Mouse (Mus musculus): ENCODE results near the gene Trim12a. TPM values are rescaled to one million over a fixed set of nuclear protein-coding genes. Genes with fewer than 3 reads are reported as not detected.
"Not testable (repeated sequence)": the region's sequence is repeated elsewhere in the genome, so short reads cannot be mapped to it uniquely, and the experiment has no call there.

Gene Trim12a
- total RNA-seq (2021), result 10 to 100 TPM in 1 of 2 experiments, 1 to 10 TPM in 1; 9.7 to 19.6 TPM
- long read RNA-seq, experiment 1, partial matches to known transcripts, result 1 of 11 reads
- long read RNA-seq, experiment 1, other reads (novel, unspliced or antisense), result 4 of 11 reads
- long read RNA-seq, experiment 2, partial matches to known transcripts, result 1 of 2 reads
- long read RNA-seq, experiment 2, other reads (novel, unspliced or antisense), result 1 of 2 reads

GRCm38 (mm10) chr7:104315369-104316080 lies at the start of gene Trim12a:
Trim12a (minus strand) TSS chr7:104315466.
- not testable (repeated sequence) for DNase-seq

DNA sequence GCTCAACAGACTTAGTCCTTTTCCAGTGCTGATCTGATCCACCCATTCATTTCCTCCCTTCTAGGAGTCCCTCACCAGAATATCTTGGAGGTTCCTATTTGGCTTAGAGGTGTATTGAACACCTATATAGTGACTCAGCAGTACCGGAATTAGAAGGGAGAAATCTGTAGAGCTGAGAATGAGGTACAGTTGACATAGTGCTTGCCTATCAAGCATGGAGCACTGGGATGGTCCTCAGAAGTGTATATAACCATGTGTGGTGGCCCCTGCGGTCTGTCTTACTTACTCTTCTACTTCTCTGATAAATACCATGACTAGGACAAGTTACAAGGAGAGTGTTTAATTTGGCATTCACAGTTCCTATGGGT lies 38.3 kb upstream of the Trim12a start:
- DNase-seq, result no peak

GRCm38 (mm10) chr7:104352717-104353599 lies 37.7 kb upstream of the Trim12a start, which contains the start of gene Trim12c:
Trim12c (minus strand) TSS chr7:104353362.
- peak; percentile 79 to 80 for DNase-seq

DNA sequence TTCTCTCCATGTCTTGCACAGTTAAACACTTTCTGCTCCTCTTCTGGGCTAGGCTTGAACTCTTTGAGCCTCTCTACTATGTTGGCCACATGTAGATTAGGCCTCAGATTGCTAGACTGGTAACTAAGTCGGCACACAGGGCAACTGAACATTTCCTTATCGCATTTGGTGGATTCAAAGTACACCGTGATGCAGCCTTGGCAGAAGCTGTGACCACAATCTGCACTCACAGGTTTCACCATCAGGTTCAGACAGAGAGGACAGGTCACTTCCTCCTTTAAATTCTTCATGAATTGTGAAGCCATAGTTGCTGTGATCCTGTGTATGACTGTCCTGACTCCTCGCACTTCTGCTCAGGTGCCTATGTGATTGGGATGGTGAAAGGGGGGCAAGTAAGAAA lies 32.8 kb upstream of the Trim12a start:
- not testable (repeated sequence) for DNase-seq

GRCm38 (mm10) chr7:104340744-104341143 lies 25.5 kb upstream of the Trim12a start:
- not testable (repeated sequence) for DNase-seq

GRCm38 (mm10) chr7:104335547-104335946 lies 20.3 kb upstream of the Trim12a start:
- not testable (repeated sequence) for DNase-seq

DNA sequence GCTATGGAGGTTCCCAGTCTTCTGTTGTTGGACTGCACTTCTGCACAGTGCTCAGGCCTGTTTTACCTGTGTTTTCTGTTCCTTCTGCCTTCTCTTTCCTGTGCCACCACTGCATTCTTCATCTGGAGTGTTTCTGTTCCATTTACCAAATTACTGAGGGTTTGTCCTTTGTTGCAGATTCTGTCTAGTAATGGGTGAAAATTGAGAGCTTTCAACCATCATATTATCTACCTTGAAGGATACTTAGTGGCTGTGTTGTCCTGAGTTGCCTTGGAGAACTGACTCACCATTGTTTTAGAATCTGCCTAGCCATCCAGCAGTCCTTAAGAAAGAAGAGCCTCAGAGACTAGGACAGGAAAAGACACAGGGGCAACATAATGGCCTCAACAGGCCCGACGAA lies 13.9 kb upstream of the Trim12a start, which contains the start of gene Trim34b:
TSS of gene Trim34b (plus strand) at position 301 of the 400 bp plus-strand sequence.
- not testable (repeated sequence) for DNase-seq

- no peak for DNase-seq
These were observed 6.8 kb upstream of the Trim12a start for GRCm38 (mm10) chr7:104322028-104322427.

DNA sequence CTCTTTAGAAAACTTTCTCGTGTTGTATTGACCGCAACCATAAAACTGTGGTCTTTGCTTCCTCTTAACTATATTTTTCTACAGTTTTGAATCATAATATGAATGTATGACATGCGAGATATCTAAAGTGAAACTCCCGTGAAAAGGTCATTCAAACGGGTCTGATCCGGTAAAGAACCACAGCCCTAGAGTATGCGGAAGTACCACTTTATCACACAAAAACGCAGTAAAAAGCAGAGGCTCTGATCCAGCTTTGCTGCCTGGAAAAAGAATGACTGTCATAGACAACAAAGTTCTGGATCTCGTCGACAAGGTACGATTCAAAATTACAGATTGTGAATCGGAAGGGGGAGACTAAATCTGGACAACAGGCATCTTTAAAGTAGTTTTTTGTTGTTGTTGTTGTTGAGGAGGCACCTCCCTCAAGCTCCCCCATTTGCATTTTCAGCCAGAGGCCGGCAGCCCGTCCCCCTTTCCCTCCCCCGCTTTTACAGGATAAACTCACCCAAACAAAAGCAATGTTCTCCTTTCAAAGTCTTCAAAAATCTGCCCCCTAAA lies 391 bp downstream of the Trim12a start:
- peak; percentile 11 to 27 for DNase-seq

DNA sequence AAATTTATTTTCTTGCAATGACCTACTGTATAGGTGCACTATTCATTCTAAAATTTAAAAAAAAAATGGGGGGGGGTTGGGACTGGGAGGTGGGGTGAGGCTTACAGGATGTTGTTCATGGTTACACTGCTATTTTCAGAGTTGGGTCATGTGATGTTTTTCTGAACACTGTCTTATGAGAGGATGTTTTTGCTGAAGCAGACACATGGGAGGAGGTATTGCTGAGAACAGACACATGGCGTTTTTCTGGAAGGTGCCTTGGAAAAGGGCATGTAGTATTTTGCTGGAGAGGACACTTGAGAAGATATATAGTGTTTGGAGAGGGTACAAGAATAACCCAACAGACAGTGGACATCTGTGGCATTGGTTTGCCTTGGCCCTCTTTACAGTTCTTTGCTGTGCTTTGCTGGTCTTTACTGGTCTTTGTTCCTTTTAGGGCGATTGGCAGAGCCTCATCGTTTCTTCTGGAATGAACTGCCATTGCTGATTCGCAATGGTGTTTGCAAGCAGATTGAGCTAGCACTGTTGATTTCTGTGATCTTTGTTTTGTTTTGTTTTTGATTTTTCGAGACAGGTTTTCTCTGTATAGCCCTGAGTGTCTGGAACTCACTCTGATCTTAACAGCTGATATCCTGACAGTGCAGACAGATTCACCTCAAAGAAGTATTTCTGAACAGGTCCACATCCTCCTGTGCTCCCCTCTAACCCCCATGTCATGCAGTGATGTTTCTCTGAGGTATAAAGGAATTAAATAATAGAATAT lies 23.4 kb downstream of the Trim12a start:
- DNase-seq, result no peak

- DNase-seq, result no peak
These were observed 24.6 kb downstream of the Trim12a start for GRCm38 (mm10) chr7:104290641-104291040.

DNA sequence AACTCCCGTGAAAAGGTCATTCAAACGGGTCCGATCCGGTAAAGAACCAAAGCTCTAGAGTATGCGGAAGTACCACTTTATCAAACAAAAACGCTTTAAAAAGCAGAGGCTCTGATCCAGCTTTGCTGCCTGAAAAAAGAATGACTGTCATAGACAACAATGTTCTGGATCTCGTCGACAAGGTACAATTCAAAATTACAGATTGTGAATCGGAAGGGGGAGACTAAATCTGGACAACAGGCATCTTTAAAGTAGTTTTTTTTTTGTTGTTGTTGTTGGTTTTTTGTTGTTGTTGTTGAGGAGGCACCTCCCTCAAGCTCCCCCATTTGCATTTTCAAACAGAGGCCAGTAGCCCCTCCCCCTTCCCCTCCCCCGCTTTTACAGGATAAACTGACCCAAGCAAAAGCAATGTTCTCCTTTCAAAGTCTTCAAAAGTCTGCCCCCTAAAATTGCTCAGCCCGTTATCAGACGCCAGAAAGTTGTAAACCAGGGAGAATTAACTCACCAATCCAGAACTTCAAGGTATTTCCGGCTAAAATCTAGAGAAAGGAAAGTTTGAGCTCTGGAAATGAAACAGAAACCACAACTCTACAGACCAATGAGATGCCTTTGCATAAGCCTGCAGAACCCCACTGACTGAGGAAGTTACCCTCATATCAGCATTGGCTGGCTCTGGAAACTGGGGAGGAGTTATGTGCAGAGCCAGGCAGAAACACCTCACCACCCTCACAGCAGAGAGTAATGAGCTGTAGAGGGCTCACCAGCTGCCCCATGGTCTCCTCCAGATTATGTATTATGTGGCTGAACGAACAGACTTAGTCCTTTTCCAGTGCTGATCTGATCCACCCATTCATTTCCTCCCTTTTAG lies 27.5 kb downstream of the Trim12a start, which contains the start of gene Trim5:
TSS of gene Trim5 (minus strand) at position 519 of the 868 bp plus-strand sequence.
- peak; percentile 4 to 16 for DNase-seq

DNA sequence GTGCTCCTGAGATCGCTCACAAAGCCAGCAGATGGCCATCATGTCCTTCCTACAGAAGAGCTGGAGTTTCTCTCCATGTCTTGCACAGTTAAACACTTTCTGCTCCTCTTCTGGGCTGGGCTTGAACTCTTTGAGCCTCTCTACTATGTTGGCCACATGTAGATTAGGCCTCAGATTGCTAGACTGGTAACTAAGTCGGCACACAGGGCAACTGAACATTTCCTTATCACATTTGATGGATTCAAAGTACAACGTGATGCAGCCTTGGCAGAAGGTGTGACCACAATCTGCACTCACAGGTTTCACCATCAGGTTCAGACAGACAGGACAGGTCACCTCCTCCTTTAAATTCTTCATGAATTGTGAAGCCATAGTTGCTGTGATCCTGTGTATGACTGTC lies 35.9 kb downstream of the Trim12a start:
- not testable (repeated sequence) for DNase-seq

DNA sequence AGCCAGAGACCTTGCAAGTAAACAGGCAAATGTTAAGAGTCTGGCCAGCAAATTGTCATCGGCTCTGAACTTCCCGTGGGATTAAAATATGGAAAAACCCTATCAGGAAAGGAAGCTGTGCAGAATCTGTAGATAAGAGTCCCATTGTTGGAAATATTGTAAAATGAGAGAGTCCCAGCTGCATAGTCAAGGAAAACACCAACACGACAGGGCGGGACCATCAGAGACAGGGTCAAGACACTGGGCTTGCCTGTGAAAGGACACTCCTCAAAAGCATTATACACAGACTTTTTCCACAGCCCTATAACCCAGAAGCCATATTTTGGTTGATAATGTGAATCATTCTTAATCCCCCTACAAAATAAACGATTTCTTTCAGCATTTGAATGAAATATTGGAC lies 49.9 kb downstream of the Trim12a start:
- not testable (repeated sequence) for DNase-seq

DNA sequence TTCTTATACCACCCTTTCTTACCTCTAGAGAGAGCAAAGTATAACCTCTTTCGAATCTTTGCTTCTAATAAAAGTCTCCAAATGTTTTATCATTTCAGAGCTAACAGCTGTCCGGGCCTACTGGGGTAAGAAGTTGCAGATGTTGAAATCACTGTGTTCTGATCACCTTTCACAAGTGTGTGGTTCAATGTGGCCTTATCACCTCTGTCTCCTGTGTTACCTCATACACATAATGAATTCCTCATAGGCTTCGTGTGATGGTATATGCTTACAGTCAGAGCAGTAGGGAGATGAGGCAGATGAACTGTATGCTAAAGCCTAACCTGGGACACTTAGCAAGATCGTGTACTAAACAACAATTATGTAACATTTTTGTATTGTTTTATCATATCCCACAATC lies 54.9 kb downstream of the Trim12a start:
- DNase-seq, result not testable (repeated sequence)

Other genes starting within 250 kb of the Trim12a start
- gene Olfr644, start 243.6 kb downstream of the Trim12a start, total RNA-seq (2021), result not detected
- not detected for gene Olfr645, start 230.0 kb downstream of the Trim12a start, total RNA-seq (2021)
- gene Olfr646, start 210.6 kb downstream of the Trim12a start, total RNA-seq (2021), result not detected
- not detected for gene Ubqln5, start 185.6 kb downstream of the Trim12a start, total RNA-seq (2021)
- gene Olfr643, start 178.1 kb downstream of the Trim12a start, total RNA-seq (2021), result not detected
- gene Ubqln3, start 172.2 kb downstream of the Trim12a start, total RNA-seq (2021), result not detected
- not detected for gene Ubqlnl, start 164.9 kb downstream of the Trim12a start, total RNA-seq (2021)
- not detected for gene Olfm5, start 150.6 kb downstream of the Trim12a start, total RNA-seq (2021)
- gene Olfr648, start 132.1 kb downstream of the Trim12a start, total RNA-seq (2021), result not detected
- not detected for gene Olfr649, start 119.5 kb downstream of the Trim12a start, total RNA-seq (2021)
- under 1 TPM; 0.26 to 0.36 TPM for gene Trim6, start 96.7 kb downstream of the Trim12a start, total RNA-seq (2021)
- gene Trim34a, start 71.0 kb downstream of the Trim12a start, total RNA-seq (2021), result 10 to 100 TPM in 1 of 2 experiments, 1 to 10 TPM in 1; 7.3 to 10.5 TPM
- 1 to 10 TPM; 4.2 to 8.4 TPM for gene Trim5, start 27.4 kb downstream of the Trim12a start, total RNA-seq (2021)
- 1 to 10 TPM in 1 of 2 experiments, under 1 TPM in 1; 0.76 to 1.1 TPM for gene Trim34b, start 14.0 kb upstream of the Trim12a start, total RNA-seq (2021)
- 10 to 100 TPM in 1 of 2 experiments, 1 to 10 TPM in 1; 9.9 to 14.6 TPM for gene Trim12c, start 37.9 kb upstream of the Trim12a start, total RNA-seq (2021)
- under 1 TPM; 0.10 to 0.26 TPM for gene Trim30b, start 54.4 kb upstream of the Trim12a start, total RNA-seq (2021)
- gene Trim30c, start 85.4 kb upstream of the Trim12a start, total RNA-seq (2021), result under 1 TPM in 1 of 2 experiments, not detected in 1; 0.17 TPM
- gene Trim30a, start 149.7 kb upstream of the Trim12a start, total RNA-seq (2021), result 10 to 100 TPM in 1 of 2 experiments, 1 to 10 TPM in 1; 8.0 to 10.0 TPM
- gene Trim30d, start 192.4 kb upstream of the Trim12a start, total RNA-seq (2021), result 10 to 100 TPM in 1 of 2 experiments, 1 to 10 TPM in 1; 6.2 to 13.0 TPM
- gene Olfr651, start 234.7 kb upstream of the Trim12a start, total RNA-seq (2021), result not detected
- gene Olfr652, start 245.4 kb upstream of the Trim12a start, total RNA-seq (2021), result not detected